Mouse (Mus musculus) G1E (cell line): ENCODE measurements around the gene Cttn. TPM values are rescaled to one million over a fixed set of nuclear protein-coding genes. Genes with fewer than 3 reads are reported as not detected.

Source experiments
- ATAC-seq: 2 replicates; pipeline ENCODE4 v1.8.0; 2016; ENCODE audit warnings: mild to moderate bottlenecking; ENCODE audit not compliant: insufficient number of reproducible peaks, poor library complexity, low FRiP score, severe bottlenecking; ENCODE audit errors: extremely low read depth
- DNase-seq: peaks from one replicate; pipeline ENCODE4 v3.0.0; 2012; ENCODE audit warnings: low spot score
- H3K27me3 ChIP-seq: 2 replicates; pipeline ENCODE4 v1.6.1; 2012; ENCODE audit warnings: mild to moderate bottlenecking, low read length, inconsistent platforms; ENCODE audit not compliant: insufficient read depth
- H3K36me3 ChIP-seq: replicated peaks from 2 replicates; pipeline ENCODE3; 2012; ENCODE audit warnings: mild to moderate bottlenecking, inconsistent platforms
- H3K4me1 ChIP-seq: 2 replicates; pipeline ENCODE4 v1.6.1; 2012; ENCODE audit warnings: low read depth, low read length, inconsistent platforms, mixed read lengths; ENCODE audit not compliant: insufficient read depth
- H3K4me3 ChIP-seq: 2 replicates; pipeline ENCODE4 v1.5.1; 2012; ENCODE audit warnings: low read depth, mild to moderate bottlenecking, inconsistent platforms, low read length, moderate library complexity, mixed read lengths
- H3K9me3 ChIP-seq: replicated peaks from 2 replicates; pipeline ENCODE4 v1.6.1; 2012; ENCODE audit warnings: inconsistent platforms
- CTCF ChIP-seq: IDR thresholded peaks from 2 replicates; pipeline ENCODE4 v1.5.1; 2012; ENCODE audit warnings: low read depth, low read length, inconsistent platforms, mixed read lengths
- GATA1 ChIP-seq: IDR thresholded peaks from 2 replicates; pipeline ENCODE4 v1.6.1; 2012; ENCODE audit warnings: borderline replicate concordance, low read length, inconsistent platforms, mixed read lengths
- GATA2 ChIP-seq: IDR thresholded peaks from 2 replicates; pipeline ENCODE4 v1.6.1; 2012; ENCODE audit warnings: low read depth, low read length, inconsistent platforms, borderline replicate concordance
- POLR2AphosphoS5 ChIP-seq: IDR thresholded peaks from 2 replicates; pipeline ENCODE4 v1.6.1; 2012; ENCODE audit warnings: low read depth, low read length, inconsistent platforms; ENCODE audit not compliant: insufficient replicate concordance
- TAL1 ChIP-seq: conservative IDR thresholded peaks from 2 replicates; pipeline ENCODE4 v1.6.1; 2012; ENCODE audit warnings: low read depth, low read length, inconsistent platforms, mixed read lengths
- polyA plus RNA-seq: library from polyadenylated mRNA; stranded (reverse); fragments of >175 nt; gene quantifications from 2 replicates; pipeline ENCODE4 v1.2.3, GENCODE M21; 2012
- total RNA-seq, 2 experiments: library from RNA; stranded (forward) in 1 of 2; stranded (reverse) in 1 of 2; fragments of 200-1000 nt in 1 of 2; fragments of >200 nt in 1 of 2; fragmentation: Nextera tagmentation in 1 of 2; gene quantifications; 2 replicates each; pipeline ENCODE4 v1.2.3; 2014 to 2017

Gene Cttn
- total RNA-seq (2014; fragmentation: Nextera tagmentation) (14.3 and 23.8 TPM in 2 replicates), total RNA-seq (2017) (31.8 and 34.1 TPM in 2 replicates), polyA plus RNA-seq (107 and 119 TPM in 2 replicates)

DNA sequence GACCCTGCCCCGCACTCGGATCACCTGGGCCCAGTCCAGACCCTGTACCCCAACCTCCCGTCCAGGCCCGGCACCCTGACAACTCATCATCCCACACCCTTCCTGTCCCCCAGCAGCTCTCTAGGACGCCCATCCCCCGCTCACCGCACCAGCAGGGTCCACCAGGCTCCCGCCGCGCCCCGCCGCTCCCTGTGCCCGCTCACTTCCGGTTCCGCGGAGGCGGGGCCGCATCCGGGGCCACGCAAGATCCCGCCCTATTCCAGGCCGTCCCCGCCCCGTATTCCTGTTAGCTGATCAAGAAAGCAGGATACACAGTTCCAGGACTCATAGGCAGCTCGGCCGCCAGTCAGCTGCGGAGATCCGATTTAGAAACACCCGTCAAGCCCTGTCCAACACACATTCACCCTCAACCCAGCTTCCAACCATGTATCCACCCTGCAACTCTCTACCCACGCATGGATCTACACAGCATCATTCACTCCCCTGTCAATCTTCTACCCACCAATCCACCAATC lies at the start of gene Cttn:
TSS of gene Cttn (minus strand) at position 465 of the 515 bp plus-strand sequence.
- H3K4me3 ChIP-seq: peak within 1 kb of the TSS; percentile 82
- DNase-seq: peak; percentile 86
- H3K9me3 ChIP-seq: no peaks in the 10 kb centered on the region
- peaks cover 35% of the 10 kb centered on the region for H3K36me3 ChIP-seq
- TF ChIP-seq TAL1: no peak
- TF ChIP-seq CTCF: no peak
- TF ChIP-seq GATA1: no peak
- no peak for TF ChIP-seq GATA2
- TF ChIP-seq POLR2AphosphoS5: no peak
- H3K27me3 ChIP-seq: no peaks in the 10 kb centered on the region
- peaks cover 30% of the 10 kb centered on the region for H3K4me1 ChIP-seq
- ATAC-seq: peak; percentile 54

DNA sequence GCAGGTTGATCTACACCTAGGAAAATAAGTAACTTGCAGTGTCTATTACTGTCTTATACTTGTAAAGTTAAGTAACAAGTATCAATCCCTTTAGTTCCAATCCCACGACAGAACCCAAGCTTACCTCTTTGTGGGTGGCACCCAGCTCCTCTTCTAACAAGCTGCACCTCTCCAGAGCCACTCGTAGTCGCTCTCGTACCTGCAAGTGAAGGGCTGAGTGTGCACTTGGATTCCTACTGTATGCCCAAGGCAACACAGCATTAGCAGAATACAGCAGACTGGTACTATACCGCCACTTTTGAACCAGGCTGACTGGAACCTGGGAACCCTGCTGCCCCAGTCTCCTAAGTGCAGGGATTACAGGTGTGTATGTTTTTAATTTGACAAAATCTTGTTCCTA lies 49.0 kb upstream of the Cttn start:
- H3K36me3 ChIP-seq: peaks cover 66% of the 10 kb centered on the region
- H3K4me1 ChIP-seq: peaks cover 40% of the 10 kb centered on the region
- TF ChIP-seq TAL1 (no peak), CTCF (no peak), POLR2AphosphoS5 (no peak), GATA2 (no peak), GATA1 (no peak)
- no peaks in the 10 kb centered on the region for H3K9me3 ChIP-seq
- no peak overlapping the region for H3K4me3 ChIP-seq
- DNase-seq (no peak), ATAC-seq (no peak)
- H3K27me3 ChIP-seq: no peaks in the 10 kb centered on the region

DNA sequence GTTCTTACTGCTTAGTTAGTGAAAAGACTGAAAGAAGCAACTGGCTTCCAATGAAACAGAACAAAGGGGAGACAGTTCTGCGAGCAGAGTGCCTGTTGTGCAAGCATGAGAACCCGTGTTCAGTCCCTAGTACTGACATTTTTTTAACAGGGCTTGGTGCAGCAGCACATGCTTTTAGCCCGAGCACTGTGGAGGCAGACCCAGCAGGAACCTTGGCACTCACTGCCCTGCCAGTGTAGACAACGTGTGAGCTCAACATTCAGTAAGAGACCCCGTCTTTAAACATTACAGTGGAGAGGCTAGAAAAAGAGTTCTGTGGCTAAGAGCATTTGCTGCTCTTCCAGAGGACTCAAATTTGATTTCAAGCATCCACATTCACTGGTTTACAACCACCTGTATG lies 45.9 kb upstream of the Cttn start:
- ATAC-seq (no peak), DNase-seq (no peak)
- Histone ChIP-seq H3K27me3 (no peaks in the 10 kb centered on the region), H3K4me3 (no peak overlapping the region), H3K4me1 (peaks cover 12% of the 10 kb centered on the region; the same call in 1 of the 2 replicates), H3K36me3 (peaks cover 93% of the 10 kb centered on the region), H3K9me3 (no peaks in the 10 kb centered on the region)
- TF ChIP-seq CTCF (no peak), POLR2AphosphoS5 (no peak), GATA2 (no peak), GATA1 (no peak), TAL1 (no peak)

- Histone ChIP-seq H3K9me3 (no peaks in the 10 kb centered on the region), H3K27me3 (no peaks in the 10 kb centered on the region), H3K36me3 (peaks cover 97% of the 10 kb centered on the region), H3K4me1 (peaks cover 11% of the 10 kb centered on the region), H3K4me3 (no peak overlapping the region)
- TF ChIP-seq GATA1 (no peak), TAL1 (no peak), CTCF (no peak), GATA2 (no peak), POLR2AphosphoS5 (no peak)
- ATAC-seq (no peak), DNase-seq (no peak)
Measured at GRCm38 (mm10) chr7:144509090-144509489, 38.3 kb upstream of the Cttn start.

DNA sequence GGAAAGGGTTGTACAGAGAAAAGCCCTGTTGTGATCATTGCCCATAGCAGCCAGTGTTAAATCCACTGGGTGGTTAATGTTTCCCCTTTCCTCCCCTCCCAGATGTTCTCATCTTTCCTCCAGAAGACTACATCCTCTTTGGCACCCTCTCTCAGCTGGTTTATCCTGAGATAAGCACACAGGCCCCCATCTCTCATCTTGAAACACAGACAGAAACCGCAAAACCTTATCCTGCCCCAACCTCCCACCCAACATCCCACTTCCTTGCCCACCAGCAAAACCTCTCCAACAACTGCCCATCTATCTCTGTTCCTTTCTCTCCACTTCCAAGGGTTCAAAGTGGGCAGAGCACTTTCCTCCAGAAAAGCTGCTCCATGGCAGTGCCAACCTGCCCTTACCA lies 36.0 kb upstream of the Cttn start:
- TF ChIP-seq GATA2 (no peak), TAL1 (no peak)
- peaks cover 97% of the 10 kb centered on the region for H3K36me3 ChIP-seq

GRCm38 (mm10) chr7:144503959-144504358 lies 33.1 kb upstream of the Cttn start:
- Histone ChIP-seq H3K4me1 (peaks cover 11% of the 10 kb centered on the region), H3K27me3 (no peaks in the 10 kb centered on the region), H3K36me3 (peaks cover 99% of the 10 kb centered on the region), H3K9me3 (no peaks in the 10 kb centered on the region), H3K4me3 (no peak overlapping the region)
- DNase-seq (no peak), ATAC-seq (no peak)
- TF ChIP-seq CTCF (no peak), POLR2AphosphoS5 (no peak), GATA2 (no peak), TAL1 (no peak), GATA1 (no peak)

More for the DNA sequence above, 36.0 kb upstream of the Cttn start:
- DNase-seq (no peak), ATAC-seq (no peak)
- Histone ChIP-seq H3K4me1 (peaks cover 11% of the 10 kb centered on the region), H3K9me3 (no peaks in the 10 kb centered on the region), H3K27me3 (no peaks in the 10 kb centered on the region), H3K4me3 (no peak overlapping the region)

GRCm38 (mm10) chr7:144492931-144493330 lies 22.1 kb upstream of the Cttn start:
- no peak for TF ChIP-seq CTCF
- peak; percentile 46 for TF ChIP-seq TAL1
- no peaks in the 10 kb centered on the region for H3K27me3 ChIP-seq
- DNase-seq (peak; percentile 77), ATAC-seq (peak; percentile 92)
- peaks cover 39% of the 10 kb centered on the region for H3K4me1 ChIP-seq
- peaks cover 88% of the 10 kb centered on the region for H3K36me3 ChIP-seq
- H3K9me3 ChIP-seq: no peaks in the 10 kb centered on the region
- H3K4me3 ChIP-seq: no peak overlapping the region
